Mouse (Mus musculus) spleen, postnatal 36 days (tissue): ENCODE data around the gene Ccdc88a.

Experiments
- DNase-seq, 2 experiments: peaks; one replicate each; pipeline ENCODE4 v3.0.0; 2022; ENCODE audit warnings: low spot score in 2 of 2, mixed read lengths in 1 of 2

Ccdc88a gene

DNA sequence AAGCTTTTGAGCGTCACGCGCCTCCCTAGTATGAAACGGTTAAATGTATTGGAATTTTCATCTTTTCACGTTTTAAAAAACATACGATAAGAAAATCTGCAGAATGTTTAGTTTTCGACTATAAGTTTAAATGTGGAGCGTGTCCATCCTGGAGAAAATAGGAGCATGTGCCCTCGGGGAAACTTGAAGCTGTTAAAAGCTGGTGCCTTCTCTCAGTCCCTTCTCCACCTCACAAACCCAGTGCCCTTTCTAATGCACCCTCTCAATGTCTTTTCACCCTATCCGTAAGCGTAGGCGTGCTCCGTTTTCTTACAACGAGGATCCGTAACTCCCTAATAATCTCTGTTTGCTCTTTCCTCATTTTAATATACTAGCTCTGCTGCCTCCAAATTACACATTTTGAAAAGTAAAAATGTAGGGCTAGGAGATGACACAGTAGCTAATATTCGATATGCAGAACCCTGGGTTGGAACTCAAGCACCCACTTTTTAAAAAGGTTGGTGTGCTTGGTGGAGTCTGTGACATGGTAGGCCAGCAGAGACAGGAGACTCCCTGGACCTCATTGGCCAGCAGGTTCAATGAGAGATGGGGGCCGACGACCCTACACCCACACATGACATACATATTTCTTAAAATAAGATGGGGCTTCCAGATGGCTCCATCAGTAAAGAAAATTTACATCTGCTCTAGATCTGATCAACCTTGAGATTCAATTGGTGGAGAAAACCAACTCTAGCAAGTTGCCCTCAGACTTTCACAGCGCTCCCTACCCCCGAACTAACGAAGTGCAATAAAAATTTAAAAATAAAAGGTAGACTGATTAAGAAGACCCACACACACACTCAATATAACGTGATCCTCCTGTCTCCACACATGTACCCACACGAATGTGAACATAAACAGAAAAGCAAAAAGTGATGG lies 175.3 kb downstream of the Ccdc88a start:
- DNase-seq = peak in 1 of 2 experiments; percentile 8

DNA sequence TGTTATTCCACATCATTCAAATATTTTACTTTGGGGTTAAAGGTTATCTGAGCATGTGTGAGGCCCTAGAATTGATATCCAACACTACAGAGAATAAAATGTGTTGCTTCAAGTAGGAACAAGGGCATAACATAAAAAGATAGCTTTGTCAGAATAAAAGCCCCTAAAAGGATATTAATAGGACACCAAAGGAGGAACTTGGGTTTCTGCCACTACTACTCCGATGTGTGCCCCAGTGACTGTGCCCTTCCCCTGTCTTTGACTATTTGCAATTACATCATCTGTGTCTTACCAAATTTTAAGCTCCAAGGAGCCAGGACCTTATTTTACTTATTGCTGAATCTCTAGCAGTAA lies 175.9 kb downstream of the Ccdc88a start:
- peak; percentile 47 to 57 for DNase-seq
